Mouse (Mus musculus): Measurements from ENCODE around the gene Aplp2.

- no peak for TF ChIP-seq POLR2A (IDR thresholded peaks at IDR 0.05; ENCODE audit: extremely low read depth, insufficient read depth, low read length)
- no peak for TF ChIP-seq CTCF (IDR thresholded peaks at IDR 0.05; ENCODE audit: low read depth, low read length)
Measured at GRCm38 (mm10) chr9:31122464-31123030, 89.1 kb downstream of the Aplp2 start.
